Mouse (Mus musculus): Measurements from ENCODE around the gene Cep112. TPM values are rescaled to one million over a fixed set of nuclear protein-coding genes. Genes with fewer than 3 reads are reported as not detected.

Cep112 gene
- polyA plus RNA-seq, 1 experiment = not detected

DNA sequence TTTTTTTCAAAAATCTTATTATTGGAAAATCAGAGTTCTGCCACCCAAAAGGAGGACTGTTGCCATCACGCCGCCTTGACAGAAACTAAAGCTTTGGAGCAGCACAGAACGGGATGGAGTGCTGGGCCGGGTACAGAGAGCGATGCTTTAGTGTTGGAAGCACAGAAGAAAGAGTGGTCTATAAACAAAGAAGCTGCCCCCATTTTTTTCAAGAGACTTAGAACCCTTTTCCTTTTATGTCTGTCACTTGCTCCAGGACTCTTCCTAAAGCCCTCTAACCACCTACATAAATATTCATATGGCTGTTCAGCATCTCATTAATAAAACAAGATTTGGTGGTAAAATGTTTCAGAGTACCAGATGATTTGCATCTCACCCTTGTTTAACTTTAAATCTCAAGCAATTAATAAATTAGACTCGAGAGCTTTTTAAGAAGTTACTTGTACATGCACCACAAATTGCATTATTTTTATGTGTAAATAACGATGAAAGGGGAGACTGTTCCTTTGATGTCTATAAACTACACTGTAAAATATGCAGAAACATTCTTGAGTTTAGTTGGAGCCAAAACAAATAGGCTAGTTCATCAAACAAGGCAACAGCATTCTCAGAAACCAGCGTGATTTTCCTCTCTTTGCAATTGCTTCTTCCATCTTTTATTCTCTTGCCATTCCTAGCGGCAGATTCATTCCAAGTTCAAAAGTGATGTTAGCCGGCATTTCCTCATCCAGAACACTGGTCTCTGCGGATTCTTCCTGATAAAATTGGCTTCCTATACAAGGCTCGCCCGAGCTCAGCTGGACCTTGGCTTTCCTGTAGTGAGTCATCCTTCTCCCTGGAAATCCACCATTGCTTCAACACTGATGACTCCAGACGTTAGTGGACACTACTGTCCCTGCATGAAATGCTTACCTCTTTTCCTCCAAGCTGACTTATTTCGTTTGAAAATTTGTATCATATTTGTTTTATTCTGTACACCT lies 355.6 kb downstream of the Cep112 start:
- Histone ChIP-seq H3K4me1 (ENCODE audit: control insufficient read depth) (no peaks in the 10 kb centered on the region), H3K4me3 (replicated peaks) (no peak overlapping the region), H3K9me3 (ENCODE audit: control insufficient read depth, low read length) (no peaks in the 10 kb centered on the region), H3K36me3 (ENCODE audit: control insufficient read depth) (no peaks in the 10 kb centered on the region), H3K27me3 (ENCODE audit: control insufficient read depth) (no peaks in the 10 kb centered on the region)
- TF ChIP-seq GATA1 (IDR thresholded peaks at IDR 0.05; ENCODE audit: low read length) = no peak
- no peak for TF ChIP-seq TAL1 (IDR thresholded peaks at IDR 0.05; ENCODE audit: low read length)

DNA sequence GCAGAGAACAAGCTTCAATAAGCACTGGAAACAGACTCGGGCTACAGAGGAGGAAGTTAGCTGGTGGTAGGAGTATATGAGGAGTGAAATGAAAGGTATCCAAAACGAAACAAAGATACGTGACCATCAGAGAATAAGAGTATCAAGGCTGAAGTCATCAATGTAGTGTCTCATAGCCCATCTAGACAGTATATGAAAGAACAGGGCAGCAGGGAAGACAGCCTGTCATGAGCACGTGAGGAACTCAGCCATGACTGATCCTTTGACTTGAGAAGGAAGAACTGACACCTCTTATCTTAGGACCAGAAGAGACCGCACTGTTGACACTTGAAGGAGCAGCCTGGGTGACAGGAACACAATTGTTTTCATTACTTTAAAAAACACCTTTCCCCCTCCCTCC lies 373.4 kb downstream of the Cep112 start:
- Histone ChIP-seq H3K4me3 (replicated peaks) (no peak overlapping the region), H3K27me3 (ENCODE audit: control insufficient read depth) (no peaks in the 10 kb centered on the region), H3K36me3 (ENCODE audit: control insufficient read depth) (no peaks in the 10 kb centered on the region), H3K4me1 (ENCODE audit: control insufficient read depth) (no peaks in the 10 kb centered on the region), H3K9me3 (ENCODE audit: control insufficient read depth, low read length) (no peaks in the 10 kb centered on the region)
- TF ChIP-seq GATA1 (IDR thresholded peaks at IDR 0.05; ENCODE audit: low read length) (no peak), TAL1 (IDR thresholded peaks at IDR 0.05; ENCODE audit: low read length) (no peak)

- Histone ChIP-seq H3K36me3 (ENCODE audit: control insufficient read depth) (no peaks in the 10 kb centered on the region), H3K27me3 (ENCODE audit: control insufficient read depth) (no peaks in the 10 kb centered on the region), H3K4me3 (replicated peaks) (no peak overlapping the region), H3K9me3 (ENCODE audit: control insufficient read depth, low read length) (no peaks in the 10 kb centered on the region), H3K4me1 (ENCODE audit: control insufficient read depth) (no peaks in the 10 kb centered on the region)
- TF ChIP-seq TAL1 (IDR thresholded peaks at IDR 0.05; ENCODE audit: low read length) (no peak), GATA1 (IDR thresholded peaks at IDR 0.05; ENCODE audit: low read length) (no peak)
Measured at GRCm38 (mm10) chr11:108799695-108800094, 374.7 kb downstream of the Cep112 start.

DNA sequence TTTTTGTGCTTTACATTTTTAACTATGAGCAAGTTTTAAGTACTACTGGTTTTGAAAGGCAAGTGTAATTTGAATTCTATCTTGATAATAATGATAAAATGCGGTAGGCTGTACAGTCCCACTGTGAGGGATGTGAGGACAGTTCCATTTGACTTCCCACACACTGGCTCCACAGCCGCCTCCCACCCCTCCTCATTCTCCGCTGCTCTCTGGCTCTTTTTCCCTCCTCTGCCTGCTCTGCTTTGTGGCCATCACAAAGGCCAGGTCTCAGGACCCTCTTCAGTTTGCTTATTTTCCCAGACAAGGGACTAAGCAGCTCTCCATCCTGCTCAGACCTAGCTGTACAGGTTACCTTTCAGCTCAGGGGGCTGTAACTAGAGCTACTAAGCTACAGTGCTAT lies 379.0 kb downstream of the Cep112 start:
- H3K4me3 ChIP-seq (replicated peaks) = no peak overlapping the region
- TF ChIP-seq GATA1 (IDR thresholded peaks at IDR 0.05; ENCODE audit: low read length) (no peak), TAL1 (IDR thresholded peaks at IDR 0.05; ENCODE audit: low read length) (no peak)
- H3K4me1 ChIP-seq (ENCODE audit: control insufficient read depth) = no peaks in the 10 kb centered on the region
- H3K27me3 ChIP-seq (ENCODE audit: control insufficient read depth) = no peaks in the 10 kb centered on the region
- no peaks in the 10 kb centered on the region for H3K9me3 ChIP-seq (ENCODE audit: control insufficient read depth, low read length)
- no peaks in the 10 kb centered on the region for H3K36me3 ChIP-seq (ENCODE audit: control insufficient read depth)

DNA sequence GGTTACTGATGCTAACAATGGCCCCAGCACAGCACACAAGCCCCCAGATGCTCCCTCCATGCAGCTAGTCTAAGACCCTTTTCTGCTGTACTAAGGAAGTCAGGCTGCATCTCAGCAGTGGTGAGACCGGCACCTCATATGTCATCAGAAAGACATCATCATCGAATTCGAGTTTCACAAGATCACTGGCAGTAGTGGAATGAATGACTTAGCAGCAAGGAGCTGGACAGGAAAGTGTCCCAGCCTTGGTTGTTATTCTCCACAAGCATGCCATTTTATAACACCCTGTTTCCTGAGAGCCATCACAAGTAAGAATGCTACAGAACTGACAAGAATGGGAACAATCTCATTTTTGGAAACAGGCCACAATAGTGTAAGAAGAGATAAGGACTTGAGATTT lies 381.0 kb downstream of the Cep112 start:
- H3K27me3 ChIP-seq (ENCODE audit: control insufficient read depth) = no peaks in the 10 kb centered on the region

DNA sequence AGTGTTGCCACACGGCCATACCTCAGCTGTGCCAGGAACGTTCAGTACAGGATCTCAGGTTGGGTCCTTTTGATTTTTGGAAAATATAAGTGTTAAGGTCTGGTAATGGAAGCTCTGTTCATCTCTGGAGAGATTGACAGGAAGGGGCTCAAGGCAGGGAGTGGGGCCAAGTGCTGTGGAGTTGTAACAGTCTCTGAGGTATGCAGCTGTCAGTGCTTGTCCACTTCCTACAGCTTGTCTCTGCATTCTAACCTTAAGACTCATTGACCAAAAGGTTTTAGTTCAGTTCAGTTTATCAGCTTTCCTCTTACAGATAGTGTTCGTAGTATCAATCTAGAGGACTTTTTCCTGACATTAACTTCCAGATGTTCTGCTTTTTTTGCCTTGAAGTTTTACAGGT lies 384.6 kb downstream of the Cep112 start:
- Histone ChIP-seq H3K9me3 (ENCODE audit: control insufficient read depth, low read length) (no peaks in the 10 kb centered on the region), H3K36me3 (ENCODE audit: control insufficient read depth) (no peaks in the 10 kb centered on the region), H3K4me1 (ENCODE audit: control insufficient read depth) (no peaks in the 10 kb centered on the region), H3K4me3 (replicated peaks) (no peak overlapping the region), H3K27me3 (ENCODE audit: control insufficient read depth) (no peaks in the 10 kb centered on the region)
- TF ChIP-seq TAL1 (IDR thresholded peaks at IDR 0.05; ENCODE audit: low read length) = no peak
- no peak for TF ChIP-seq GATA1 (IDR thresholded peaks at IDR 0.05; ENCODE audit: low read length)

More for the DNA sequence above, 381.0 kb downstream of the Cep112 start:
- Histone ChIP-seq H3K9me3 (ENCODE audit: control insufficient read depth, low read length) (no peaks in the 10 kb centered on the region), H3K4me3 (replicated peaks) (no peak overlapping the region), H3K36me3 (ENCODE audit: control insufficient read depth) (no peaks in the 10 kb centered on the region), H3K4me1 (ENCODE audit: control insufficient read depth) (no peaks in the 10 kb centered on the region)
- TF ChIP-seq GATA1 (IDR thresholded peaks at IDR 0.05; ENCODE audit: low read length) = no peak
- TF ChIP-seq TAL1 (IDR thresholded peaks at IDR 0.05; ENCODE audit: low read length) = no peak

GRCm38 (mm10) chr11:108821771-108822170 lies 396.8 kb downstream of the Cep112 start:
- Histone ChIP-seq H3K4me1 (ENCODE audit: control insufficient read depth) (no peaks in the 10 kb centered on the region), H3K9me3 (ENCODE audit: control insufficient read depth, low read length) (no peaks in the 10 kb centered on the region), H3K27me3 (ENCODE audit: control insufficient read depth) (no peaks in the 10 kb centered on the region), H3K36me3 (ENCODE audit: control insufficient read depth) (no peaks in the 10 kb centered on the region), H3K4me3 (replicated peaks) (no peak overlapping the region)
- TF ChIP-seq TAL1 (IDR thresholded peaks at IDR 0.05; ENCODE audit: low read length) = no peak
- TF ChIP-seq GATA1 (IDR thresholded peaks at IDR 0.05; ENCODE audit: low read length) = no peak

DNA sequence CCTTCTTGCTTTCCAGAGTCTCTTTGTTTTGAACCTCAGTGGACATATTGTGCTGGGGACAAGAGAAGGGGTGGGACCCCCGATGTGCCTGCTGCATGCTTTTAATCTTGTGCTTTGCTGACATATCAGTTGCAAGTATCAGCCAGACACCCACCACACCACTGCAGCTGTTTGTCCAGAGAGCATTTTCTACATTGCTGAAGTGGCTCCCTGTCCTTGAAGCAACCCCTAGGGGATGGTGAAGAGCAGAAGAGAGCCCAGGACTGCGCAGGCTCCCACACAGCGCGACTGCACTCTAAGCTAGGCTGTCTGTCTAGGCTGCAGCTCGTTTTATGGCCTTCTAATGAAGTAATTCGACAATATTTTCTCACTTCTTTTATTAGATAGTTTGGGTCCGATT lies 397.3 kb downstream of the Cep112 start:
- Histone ChIP-seq H3K36me3 (ENCODE audit: control insufficient read depth) (no peaks in the 10 kb centered on the region), H3K4me1 (ENCODE audit: control insufficient read depth) (no peaks in the 10 kb centered on the region), H3K27me3 (ENCODE audit: control insufficient read depth) (no peaks in the 10 kb centered on the region), H3K9me3 (ENCODE audit: control insufficient read depth, low read length) (no peaks in the 10 kb centered on the region), H3K4me3 (replicated peaks) (no peak overlapping the region)
- TF ChIP-seq TAL1 (IDR thresholded peaks at IDR 0.05; ENCODE audit: low read length) (no peak), GATA1 (IDR thresholded peaks at IDR 0.05; ENCODE audit: low read length) (no peak)

- no peak for TF ChIP-seq GATA1 (IDR thresholded peaks at IDR 0.05; ENCODE audit: low read length)
- TF ChIP-seq TAL1 (IDR thresholded peaks at IDR 0.05; ENCODE audit: low read length) = no peak
- H3K27me3 ChIP-seq (ENCODE audit: control insufficient read depth) = no peaks in the 10 kb centered on the region
- H3K4me3 ChIP-seq (replicated peaks) = no peak overlapping the region
- H3K9me3 ChIP-seq (ENCODE audit: control insufficient read depth, low read length) = no peaks in the 10 kb centered on the region
- H3K36me3 ChIP-seq (ENCODE audit: control insufficient read depth) = no peaks in the 10 kb centered on the region
- no peaks in the 10 kb centered on the region for H3K4me1 ChIP-seq (ENCODE audit: control insufficient read depth)
Measured at GRCm38 (mm10) chr11:108827321-108827720, 402.3 kb downstream of the Cep112 start.

All from erythroblast, embryonic 14.5 days (primary cell).